Mouse (Mus musculus): ENCODE data around the gene Sec62.
A peak's percentile ranks its signal among the peaks of the same experiment; 100 is the strongest.

Sec62 gene

DNA sequence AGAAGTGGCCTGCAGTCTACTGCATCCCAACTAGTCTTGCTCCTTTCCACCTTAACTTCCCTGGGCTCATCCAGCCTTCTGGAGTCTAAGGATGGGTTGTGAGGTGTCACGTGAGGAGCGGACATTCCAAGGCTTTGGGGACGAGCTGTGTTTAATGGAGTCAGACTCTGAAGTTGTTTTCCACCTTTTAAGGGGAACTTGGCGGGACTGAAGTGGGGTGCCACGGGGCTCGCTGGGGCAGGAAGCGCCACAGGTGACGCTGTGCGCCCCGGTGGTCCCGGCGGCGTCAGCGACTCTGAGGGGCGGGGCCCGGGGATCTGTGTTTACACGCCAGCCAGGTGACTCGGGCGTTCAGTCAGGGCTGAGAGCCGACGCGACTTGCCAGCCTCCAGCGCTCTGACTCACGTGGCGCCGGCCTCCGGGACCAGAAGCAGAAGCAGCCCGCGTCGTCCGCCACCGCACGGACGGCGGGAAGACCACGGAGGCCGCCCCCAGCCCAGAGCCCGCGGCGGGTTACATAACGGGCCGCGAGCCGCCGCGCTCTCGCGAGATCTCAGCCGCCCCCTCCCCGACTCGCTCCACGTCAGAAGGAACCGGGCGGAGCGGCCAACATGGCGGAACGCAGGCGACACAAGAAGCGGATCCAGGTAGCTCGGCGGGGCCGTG lies at the start of gene Sec62:
Gene Sec62 (plus strand): TSS at position 139 of the 666 bp plus-strand sequence.
- peak; percentile 90 to 96 for DNase-seq

DNA sequence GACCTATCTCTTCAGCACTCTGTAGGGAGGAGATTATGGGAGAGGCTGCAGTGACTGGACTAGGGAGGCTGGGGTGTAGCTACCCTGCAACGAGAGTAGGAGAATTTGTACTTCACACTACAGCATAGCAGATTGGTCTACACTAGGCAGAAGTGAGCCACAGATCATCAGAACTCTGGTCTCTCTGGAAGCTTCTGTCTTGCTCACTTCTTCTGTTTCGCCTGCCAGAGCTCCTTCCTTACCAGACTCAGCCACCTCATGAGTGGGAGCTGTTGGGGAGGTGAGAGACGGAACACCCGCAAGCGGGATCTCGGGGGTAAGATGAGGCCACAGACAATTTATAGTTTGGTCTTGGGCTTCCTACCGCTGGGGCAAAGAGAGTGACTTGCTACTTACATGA lies 49.8 kb upstream of the Sec62 start:
- DNase-seq: no peak

DNA sequence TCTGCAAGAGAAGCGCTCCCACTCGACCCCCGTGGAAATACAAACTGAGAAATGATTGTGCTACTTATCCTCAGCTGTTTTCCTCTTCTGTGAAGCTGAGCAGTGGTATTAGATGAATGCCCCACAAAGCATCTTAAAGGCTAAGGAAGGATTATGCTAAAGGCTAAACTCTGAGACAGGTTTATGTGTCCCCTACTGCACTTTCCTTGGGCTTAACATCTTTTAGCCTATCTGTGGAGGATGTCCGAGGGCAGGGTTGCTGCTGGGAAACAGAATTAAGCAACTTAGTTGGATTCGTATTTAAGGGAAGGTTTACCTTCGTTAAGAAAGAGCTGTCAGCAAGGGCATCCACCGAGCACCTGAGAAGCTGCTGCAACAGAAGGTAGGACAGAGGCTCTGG lies 46.7 kb upstream of the Sec62 start, which contains the start of gene Samd7:
Gene Samd7 (plus strand): TSS at position 288 of the 400 bp plus-strand sequence.
- DNase-seq: no peak

DNA sequence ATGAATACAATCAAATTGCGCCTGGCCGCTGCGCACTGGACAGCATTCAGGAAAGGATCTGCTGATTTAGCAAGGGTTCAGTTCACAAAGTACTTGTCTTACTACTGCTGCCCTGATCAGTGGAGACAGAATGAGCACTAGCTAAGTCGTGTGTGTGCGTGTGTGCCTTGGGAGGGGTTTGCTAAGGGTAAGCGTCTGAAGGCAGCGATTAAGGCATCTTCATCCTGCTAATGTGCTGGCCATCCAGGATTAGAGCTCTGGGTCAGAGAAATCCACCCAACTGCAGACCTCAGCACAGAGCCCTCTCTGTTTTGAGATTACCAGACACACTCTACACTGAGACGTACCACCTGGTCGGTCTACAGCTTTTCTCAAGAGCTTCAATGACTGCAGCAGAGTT lies 44.4 kb upstream of the Sec62 start:
- no peak for DNase-seq

DNA sequence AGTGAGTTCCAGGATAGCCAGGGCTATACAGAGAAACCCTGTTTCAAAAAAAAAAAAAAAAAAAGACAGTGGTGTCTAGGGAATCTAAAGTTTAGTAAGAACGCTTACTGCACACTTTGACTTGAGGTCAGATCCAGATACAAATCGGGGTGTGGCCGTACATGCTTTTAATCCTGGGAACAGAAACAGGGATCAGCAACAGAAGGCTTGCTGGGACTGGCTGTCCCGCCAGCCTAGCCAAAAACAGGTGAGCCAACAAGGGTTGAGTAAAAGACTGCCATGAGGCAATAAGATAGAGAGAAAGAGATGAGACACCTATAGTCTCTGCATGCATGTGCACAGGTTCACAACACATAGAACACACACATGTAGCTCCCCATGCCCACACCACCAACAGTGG lies 38.0 kb upstream of the Sec62 start:
- DNase-seq: no peak

DNA sequence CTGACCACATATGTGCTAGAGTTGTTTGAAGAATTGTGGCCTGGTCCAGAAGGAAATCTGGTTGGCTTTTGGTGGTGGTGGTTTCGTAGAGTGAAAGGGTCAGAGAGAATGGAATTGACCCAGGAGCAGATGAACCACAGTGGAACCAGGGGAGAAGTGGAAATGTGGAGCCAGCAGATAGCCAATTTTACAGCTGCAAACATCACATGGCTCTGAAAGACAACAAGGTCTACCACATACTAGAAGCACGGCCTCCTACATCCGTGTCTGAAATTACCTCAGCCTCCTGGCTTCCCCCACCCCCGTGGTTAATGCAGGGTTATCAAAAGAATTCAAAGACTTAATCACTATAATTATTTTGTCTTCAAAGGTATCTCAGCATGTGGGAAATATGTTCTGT lies 27.8 kb upstream of the Sec62 start:
- DNase-seq: no peak

DNA sequence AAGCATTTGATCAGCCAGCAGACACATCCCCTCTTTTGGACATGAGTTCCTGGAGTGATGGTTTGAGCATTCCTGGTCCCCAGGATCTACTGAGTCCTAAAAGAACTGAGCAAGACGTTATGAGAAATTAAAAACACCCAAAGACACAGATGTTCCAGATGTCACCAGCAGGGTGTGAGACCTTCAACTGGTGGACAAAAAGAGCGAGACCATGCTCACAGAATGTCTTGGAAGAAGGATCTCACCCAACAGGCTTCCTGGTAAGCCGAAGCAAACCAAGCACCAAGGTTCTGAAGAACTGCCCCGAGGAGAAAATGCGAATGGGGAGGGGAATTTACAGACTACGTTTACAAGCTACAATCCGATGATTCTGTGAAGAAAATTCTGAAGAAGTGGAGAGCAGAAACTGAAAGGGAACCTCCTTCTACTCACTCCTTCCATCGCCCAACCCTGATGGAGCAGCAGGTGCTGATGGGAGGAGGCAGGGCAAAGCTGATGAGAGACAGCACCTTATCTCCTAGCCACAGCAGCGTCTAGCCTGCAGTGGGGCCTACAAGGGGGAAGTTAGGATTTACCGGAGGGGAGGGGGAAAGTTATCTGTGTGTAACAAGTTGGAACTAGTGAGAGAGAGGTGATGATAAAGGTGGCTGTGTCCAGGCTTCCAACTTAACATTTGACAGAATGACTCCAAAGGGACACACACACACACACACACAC lies 27.2 kb upstream of the Sec62 start:
- no peak for DNase-seq

DNA sequence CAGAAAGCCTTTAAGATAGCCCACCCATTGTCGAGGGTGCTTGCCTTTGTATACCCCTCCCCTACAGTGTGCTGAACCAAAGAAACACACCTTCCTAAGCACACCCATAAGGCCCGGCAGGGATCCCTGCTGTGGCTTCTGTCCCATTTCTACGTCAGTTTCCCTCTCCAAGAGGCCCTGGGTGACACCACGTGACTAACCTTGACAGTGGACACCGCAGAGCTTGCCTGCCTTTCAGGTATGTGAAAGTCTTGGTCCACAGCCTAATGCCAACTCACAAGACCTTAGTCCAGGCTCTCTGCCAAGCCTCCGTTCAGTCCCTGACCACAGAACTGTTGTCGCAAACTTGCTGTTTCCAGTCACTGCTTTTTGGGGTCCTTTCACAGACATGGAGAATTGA lies 26.5 kb upstream of the Sec62 start:
- no peak for DNase-seq

DNA sequence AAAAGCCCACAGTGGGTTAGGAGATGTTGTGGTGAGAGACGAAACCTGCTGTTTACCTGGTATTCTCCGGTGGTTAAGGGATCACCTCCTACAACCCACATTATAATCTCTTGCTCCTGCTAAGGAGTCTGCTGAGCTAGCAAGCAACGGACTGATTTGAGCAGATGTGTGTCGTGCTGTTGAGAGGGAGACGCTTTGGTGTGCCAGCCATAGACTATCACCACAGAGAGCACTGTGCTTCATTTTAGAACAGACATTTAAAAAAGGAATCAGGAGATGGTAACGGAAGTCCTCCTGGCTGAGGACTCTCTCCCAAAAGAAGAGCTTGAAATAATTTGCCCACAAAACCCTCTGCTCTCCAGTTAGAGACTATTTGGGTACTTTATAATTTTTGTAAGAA lies 25.4 kb upstream of the Sec62 start:
- no peak for DNase-seq

DNA sequence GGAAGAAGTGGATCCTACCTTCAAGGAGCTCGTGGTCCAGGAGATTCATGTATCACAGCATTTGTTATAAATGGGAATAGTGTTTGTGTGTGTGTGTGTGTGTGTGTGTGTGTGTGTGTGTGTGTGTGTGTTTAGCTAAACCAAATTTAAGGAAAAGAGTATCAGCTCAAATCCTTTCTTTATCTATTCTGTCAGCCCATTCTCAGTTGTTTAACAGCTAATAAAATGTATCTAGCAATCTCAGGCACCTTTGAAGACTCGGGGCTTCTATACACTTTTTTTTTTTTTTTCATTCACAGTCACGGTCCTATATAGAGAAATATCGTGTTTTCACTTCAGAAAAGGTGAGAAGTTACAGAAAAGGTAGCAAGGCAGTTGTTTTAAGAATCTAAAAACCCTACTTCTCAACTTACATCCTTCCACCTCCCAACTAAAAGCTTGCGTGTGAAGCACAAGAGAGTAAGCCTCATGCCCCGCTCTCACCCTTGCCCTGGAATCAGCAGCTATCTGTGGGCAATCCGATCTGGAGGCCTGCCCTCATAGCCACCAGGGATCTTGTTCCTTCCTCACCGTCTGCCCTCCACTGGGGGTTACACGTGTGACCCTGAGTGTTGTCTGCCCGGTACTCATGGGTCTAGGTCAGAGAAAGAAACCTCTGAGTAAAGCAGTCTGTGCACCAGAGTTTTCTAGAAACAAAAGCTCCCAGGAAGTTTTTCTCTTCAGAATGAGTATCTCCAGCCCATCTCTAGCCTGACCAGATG lies 22.7 kb upstream of the Sec62 start:
- no peak for DNase-seq

DNA sequence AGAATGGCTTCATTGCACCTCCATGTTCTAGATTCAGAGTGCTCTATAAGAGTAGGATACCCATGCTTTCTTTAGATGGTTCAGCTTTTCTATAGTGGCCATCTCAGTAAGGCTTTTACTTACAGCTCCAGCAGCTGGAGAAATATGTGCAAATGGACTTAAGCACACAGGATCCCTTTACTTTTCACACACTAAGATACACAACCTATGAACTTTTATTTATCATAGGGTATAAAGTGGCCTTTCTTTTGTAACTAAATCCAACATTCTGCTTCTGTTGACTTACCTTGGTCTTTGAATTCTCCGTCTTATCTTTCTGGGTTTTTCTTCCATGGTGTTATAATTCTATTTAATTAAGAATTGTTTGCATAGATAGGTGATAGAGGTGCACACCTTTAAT lies 21.1 kb upstream of the Sec62 start:
- no peak for DNase-seq

DNA sequence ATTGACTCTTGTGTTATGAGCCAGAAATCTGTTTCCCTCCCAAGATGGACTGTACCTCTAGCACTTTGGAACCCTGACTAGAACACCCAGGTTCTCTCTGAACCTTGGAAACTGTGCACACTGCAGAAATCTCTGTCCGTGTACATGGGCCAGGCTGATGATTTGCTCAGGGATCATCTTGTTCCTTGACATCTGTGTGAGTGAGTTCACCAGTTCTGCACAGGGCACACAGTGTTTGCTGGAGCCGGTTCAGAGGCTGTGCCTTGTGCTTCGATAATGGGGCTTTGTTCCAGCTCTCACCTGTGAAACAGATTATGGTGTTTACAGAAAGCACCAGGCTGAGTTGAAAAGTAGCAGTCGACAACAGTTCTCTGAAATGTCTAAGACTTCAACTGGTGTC lies 20.0 kb upstream of the Sec62 start:
- DNase-seq: no peak

DNA sequence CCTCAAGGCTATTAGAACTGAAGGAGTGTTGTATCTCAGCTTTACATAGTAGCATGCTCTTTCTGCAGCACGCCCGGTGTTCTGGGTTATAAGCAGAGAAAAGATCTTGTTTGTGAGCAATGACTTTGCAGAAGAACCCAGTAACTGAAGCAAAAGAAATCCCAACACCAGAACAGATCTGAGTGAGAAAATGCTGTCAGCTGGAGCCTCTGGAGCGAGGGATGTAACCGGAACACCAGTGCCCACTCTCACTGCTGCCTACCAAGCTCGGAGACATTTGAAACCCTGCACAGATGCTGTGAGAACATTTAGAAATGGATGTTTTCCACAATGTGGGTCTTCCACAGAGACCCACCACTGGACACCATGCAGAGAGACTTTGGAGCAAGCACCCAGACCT lies 18.0 kb upstream of the Sec62 start:
- no peak for DNase-seq

DNA sequence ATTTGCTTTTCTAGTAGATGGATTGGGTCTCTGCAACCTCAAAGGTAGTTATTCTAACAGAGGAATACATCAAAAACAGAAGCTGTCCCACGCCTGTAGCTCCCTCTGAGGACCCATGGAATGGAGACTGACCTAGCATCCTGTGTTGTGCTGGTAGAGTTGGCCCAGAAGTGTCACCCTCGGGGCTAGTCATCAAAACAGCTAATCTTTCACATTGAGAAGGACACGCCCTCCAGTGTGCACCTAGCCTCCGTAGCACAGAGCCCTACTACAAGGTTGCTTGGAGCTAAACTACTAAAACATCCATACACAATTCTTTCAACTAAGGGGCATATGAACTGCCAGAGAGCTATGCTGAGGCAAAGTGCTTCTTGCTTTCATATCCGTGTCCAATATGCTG lies 14.7 kb upstream of the Sec62 start:
- DNase-seq: no peak

DNA sequence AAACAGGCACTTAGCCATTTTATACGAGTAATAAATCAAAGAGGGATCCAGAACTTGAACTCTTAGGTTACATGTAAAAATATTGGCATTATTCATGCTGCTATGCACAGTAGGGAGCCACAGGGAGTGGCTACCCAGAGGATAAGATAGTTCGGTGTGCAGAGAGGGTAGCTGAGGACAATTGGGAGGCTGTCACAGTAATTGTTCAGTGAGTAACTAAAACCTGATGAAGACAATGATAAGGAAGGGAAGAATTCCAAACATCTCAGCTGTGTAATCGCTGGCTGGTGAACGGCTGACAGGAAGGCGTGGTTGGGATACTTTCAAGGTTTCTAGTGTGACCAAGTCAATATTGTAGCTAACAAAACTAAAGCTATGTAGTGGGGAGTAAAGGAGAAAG lies 4.1 kb upstream of the Sec62 start:
- no peak for DNase-seq

DNA sequence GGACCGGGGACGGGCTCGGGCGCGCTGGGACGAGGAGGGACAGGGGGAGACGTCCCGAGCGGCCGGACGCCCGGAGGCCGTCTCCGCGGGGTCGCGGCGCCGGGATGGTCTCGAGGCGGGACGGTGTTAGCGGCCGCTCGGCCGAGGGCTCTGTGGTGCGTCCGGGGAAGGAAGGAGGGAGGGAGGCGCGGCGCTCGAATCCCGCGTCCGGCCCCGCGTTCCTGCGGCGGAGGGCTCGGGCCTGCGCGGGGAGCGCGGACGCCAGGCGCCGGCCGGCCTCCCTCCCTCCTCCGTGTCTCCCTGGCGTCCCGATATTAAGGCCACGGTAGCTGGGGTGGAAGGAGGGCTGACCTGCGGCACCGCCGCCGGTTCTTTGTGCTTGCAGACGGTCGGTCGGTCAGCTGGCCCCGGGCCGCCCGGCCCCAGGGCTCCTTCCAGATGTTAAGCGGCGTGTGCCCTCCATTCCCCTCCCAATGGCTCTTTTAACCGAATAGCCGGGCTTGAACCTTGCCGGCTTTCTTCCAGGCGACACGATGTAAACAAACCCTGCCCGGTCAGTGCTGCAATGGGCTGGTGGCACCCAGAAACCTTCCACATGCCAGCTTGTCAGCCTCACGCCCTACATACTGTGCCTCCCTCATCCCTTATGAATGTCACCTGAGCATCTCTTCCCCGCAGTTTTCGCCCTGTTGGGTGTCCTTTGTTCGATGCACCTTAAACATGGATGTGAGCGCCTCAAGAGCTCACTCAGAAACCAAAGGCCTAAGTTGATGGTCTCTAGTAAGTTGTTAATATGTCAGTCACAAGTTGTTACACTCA lies 937 bp downstream of the Sec62 start:
- DNase-seq: peak in 1 of 2 experiments; percentile 40

DNA sequence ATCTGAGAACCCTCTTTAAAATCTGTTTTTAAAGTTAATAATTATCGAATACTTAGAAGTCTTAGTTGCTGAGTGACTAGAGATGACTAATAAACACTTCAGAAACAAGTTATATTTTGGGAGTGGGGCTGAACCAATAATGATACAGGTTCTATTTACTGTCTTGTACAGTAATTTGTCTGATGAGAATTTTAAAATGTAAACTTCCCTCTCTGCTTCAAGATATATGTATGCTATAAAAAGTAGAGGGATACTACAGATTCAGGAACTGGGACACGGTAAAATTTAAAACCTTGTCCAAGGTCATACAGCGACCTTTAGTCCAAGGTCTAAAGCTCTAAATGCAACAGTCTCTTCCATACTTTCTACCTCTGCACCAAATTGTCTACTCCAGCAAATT lies 9.5 kb downstream of the Sec62 start:
- no peak for DNase-seq

DNA sequence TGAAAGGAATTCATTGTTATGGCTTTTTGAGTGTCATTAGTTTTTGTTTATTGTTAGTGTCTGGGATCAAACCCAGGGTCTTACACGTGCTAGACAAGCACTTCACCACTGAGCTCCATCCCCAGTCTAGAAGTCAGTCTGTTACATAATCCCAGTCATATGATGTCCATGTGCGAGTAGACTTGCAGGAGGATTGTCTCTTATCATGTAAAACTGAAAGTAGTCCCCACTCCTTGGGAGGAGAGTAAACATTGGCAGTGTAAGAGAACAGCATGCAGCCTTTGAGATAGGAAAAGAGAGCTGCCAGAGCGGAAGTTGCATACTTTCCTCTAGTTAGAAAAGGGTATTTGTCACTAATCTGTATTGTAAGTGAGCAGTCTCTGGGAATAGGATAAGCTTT lies 20.2 kb downstream of the Sec62 start:
- no peak for DNase-seq

DNA sequence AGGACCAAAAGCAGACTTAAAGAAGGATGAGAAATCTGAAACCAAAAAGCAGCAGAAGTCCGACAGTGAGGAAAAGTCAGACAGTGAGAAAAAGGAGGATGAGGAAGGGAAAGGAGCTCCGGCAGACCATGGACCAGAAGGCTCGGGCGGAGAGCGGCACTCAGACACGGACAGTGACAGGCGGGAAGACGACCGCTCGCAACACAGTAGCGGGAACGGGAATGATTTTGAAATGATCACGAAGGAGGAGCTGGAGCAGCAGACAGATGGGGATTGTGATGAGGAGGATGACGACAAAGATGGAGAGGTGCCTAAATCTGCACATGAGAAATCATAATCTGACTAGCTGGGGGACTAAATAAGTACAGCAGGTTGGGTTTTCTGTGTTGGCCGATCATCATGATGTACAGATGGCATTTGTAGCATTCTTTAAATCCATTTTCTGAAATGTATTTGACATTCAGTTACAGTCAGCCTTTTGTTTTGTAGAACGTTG lies 26.0 kb downstream of the Sec62 start:
- DNase-seq: no peak

DNA sequence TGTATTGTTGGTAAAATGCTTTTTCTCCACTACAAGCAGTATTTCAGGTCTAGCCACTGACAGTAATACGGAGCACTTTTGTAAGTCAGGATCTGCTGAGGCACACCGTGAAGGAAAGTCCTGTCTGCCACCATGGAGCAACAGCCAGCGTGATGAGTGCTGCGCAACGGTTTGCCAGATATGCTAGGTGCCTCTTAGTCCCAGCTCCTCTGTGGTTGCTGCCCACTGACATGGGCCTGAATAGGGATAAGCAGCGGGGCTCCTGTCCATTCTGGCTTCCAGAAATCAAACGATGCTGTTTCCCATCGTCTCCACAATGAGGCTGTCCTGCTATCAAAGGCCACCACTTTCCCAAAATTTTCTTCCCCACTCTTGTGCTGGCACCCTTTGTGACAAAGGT lies 29.5 kb downstream of the Sec62 start:
- DNase-seq: no peak

DNA sequence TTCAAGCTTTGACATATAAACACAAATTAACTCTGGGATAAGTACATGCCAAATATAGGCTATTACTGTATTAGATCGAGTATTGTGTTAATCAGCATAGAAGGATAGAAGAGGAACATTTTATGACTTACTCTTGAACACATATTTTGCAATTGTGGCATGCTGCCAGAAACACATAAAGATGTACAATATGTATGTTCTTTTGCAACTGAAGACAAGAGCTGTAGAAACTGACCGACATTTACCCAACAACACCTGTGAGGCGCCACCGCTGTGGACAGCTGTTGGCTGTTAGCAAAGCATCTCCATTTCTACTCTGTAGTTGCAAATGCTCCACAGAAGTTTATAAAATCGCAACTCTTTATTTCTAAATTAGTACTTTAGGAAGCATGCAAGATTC lies 33.4 kb downstream of the Sec62 start:
- DNase-seq: no peak

DNA sequence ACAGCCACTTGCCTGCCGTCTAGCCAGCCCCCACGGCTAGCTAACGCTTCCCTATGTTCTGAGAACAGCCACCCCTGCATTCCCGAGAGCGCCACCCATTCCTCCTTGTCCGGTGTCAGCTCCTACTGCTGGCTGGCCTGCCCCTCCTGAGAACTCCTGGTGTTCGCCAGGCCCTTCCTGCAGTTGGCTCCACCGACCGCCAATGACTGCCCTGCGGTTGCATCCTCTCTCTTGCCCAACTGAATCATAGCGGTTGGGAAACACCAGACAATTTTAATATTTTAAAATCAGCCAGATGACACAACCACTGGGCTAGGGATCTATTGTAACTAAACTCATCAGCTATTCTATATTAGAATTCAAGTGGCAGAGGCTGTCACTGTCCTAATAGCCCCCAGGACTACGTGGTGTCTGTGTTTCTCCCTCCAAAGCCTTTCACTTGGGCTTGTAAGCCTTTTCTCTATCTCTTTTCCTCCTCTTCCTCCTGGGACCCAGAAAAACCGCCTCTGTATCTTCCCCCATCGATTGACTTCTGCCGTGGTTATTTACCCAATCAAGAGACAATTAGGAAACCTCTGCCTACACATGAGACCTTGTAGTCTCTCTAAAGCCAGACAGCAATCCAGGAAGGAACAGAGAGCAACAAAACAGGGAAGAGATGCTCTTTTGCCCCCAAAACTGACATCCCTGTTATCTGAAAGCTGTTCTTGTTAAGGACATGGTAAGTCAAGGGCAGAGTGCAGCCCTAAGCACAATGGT lies 39.4 kb downstream of the Sec62 start:
- no peak for DNase-seq

Measured in cerebellum, adult 18-20 months (tissue).